Mouse (Mus musculus) small intestine, adult 2 months (tissue): ENCODE results near the gene Gm28036. TPM values are rescaled to one million over a fixed set of nuclear protein-coding genes. Genes with fewer than 3 reads are reported as not detected.
A peak's percentile ranks its signal among the peaks of the same experiment; 100 is the strongest.
"Not testable (repeated sequence)": the region's sequence is repeated elsewhere in the genome, so short reads cannot be mapped to it uniquely, and the experiment has no call there.

ENCODE experiments used
- H3K27ac ChIP-seq: fragments of 200-500 bp; 2 replicates; pipeline ENCODE4 v1.5.1; 2012; ENCODE audit warnings: low read depth, low read length, control low read depth, inconsistent platforms; ENCODE audit not compliant: insufficient read depth
- H3K27me3 ChIP-seq: fragments of 200-500 bp; 2 replicates; pipeline ENCODE4 v1.6.1; 2012; ENCODE audit warnings: mild to moderate bottlenecking, moderate library complexity, low read length, inconsistent platforms; ENCODE audit not compliant: control insufficient read depth, insufficient read depth
- H3K36me3 ChIP-seq: fragments of 200-500 bp; 2 replicates; pipeline ENCODE4 v1.6.1; 2012; ENCODE audit warnings: mild to moderate bottlenecking, low read length, control low read depth, inconsistent platforms; ENCODE audit not compliant: control insufficient read depth, insufficient read depth
- H3K4me1 ChIP-seq: fragments of 200-500 bp; 2 replicates; pipeline ENCODE4 v1.6.1; 2012; ENCODE audit warnings: low read length, inconsistent platforms, mixed read lengths; ENCODE audit not compliant: control insufficient read depth, insufficient read depth, insufficient read length
- H3K4me3 ChIP-seq: fragments of 200-500 bp; 2 replicates; pipeline ENCODE4 v1.5.1; 2012; ENCODE audit warnings: low read depth, mild to moderate bottlenecking, control low read depth, inconsistent platforms, low read length, moderate library complexity
- CTCF ChIP-seq: fragments of 200-500 bp; IDR thresholded peaks from 2 replicates; pipeline ENCODE4 v1.5.1; 2012; ENCODE audit warnings: low read depth, mild to moderate bottlenecking, control low read depth, inconsistent platforms, low read length, moderate library complexity, mixed read lengths; ENCODE audit not compliant: insufficient replicate concordance, insufficient read length; ENCODE audit errors: extremely low read depth
- POLR2A ChIP-seq: fragments of 200-500 bp; IDR thresholded peaks from 2 replicates; pipeline ENCODE4 v1.6.1; 2012; ENCODE audit warnings: low read depth, mild to moderate bottlenecking, control low read depth, inconsistent platforms, low read length, moderate library complexity
- WGBS: fragments of 180-500 bp; shearing (Covaris S2); methylation state at CpG from one replicate; pipeline ENCODE4 v1.1.7; 2018; 5-methylcytosine and 5-hydroxymethylcytosine counted together
- polyA plus RNA-seq: library from polyadenylated mRNA; depleted of rRNA; stranded (reverse); fragments of >200 nt; gene quantifications from 2 replicates; pipeline ENCODE4 v1.2.3, GENCODE M21; 2012

The Gm28036 gene
- polyA plus RNA-seq, 1 experiment: 0.42 TPM

DNA sequence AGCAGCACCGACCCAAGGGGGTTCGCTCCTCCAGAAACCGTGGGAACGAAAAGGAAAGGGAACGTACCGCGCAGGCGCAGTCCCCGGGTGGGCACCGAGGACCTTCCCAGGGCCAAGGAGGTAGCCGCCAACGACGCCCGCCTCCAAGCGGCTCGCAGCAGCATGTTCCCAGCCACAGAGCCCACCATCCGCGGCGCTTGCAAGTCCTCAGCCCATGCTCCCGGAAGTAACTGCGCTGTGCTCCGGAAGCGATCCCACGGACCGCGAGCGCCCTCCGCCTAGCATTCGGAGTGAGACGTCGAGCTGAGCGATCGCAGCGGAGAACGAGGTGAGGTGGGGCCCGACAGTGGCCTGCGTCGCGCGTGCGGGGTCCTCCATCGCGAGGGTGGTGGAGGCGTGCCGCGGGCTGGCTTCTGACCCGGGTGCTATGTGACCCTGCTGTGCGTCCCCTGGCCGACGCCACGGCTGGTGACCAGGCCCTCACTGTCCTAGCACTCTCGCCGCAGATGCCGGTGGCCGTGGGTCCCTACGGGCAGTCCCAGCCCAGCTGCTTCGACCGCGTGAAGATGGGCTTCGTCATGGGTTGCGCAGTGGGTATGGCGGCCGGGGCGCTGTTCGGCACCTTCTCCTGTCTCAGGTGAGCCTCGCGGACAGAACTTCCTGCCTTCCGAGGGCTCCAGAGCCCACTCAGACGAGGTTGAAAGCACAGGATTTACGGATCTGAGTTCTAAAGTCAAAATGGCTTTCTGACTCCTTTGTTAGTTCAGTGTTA is 17.2 kb upstream of the Gm28036 start, which contains the start of the genes Romo1 and Nfs1:
Romo1 (plus strand) TSS at position 87 of the 772 bp plus-strand sequence.
Nfs1 (minus strand) TSS at position 234 of the 772 bp plus-strand sequence.
- Histone ChIP-seq H3K27me3 (no peaks in the 10 kb centered on the region), H3K4me1 (no peaks in the 10 kb centered on the region), H3K36me3 (peaks cover 27% of the 10 kb centered on the region), H3K27ac (peak within 1 kb of the TSS; percentile 67), H3K4me3 (peak within 1 kb of the TSS; percentile 77)
- TF ChIP-seq POLR2A (no peak; the same call in 1 of the 2 replicates), CTCF (no peak)
- WGBS: under 1% methylated on average over 70 of the region's 70 CpGs

DNA sequence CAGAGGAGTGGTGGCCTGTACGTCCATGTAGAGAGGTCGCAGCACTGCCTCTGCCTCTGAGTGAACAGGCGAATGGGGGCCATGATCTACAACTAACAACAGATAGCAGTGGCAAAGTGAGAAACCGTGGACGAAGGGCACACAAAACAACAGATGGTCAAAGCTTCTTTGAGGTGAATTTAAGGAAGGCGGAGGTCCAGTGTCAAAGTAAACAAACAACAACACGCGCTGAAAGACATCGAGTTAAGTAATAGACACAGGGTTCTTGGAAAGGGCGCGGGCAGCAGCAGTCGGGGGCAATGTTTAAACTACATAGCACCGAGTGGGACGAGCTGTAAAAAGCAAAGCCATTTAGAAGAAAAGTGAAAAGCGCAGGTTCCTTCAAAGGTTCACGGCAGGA is 16.5 kb upstream of the Gm28036 start:
- Histone ChIP-seq H3K27ac (peak overlapping the region; percentile 35), H3K4me3 (peak overlapping the region; percentile 77), H3K4me1 (no peaks in the 10 kb centered on the region), H3K36me3 (peaks cover 21% of the 10 kb centered on the region), H3K27me3 (no peaks in the 10 kb centered on the region)
- TF ChIP-seq POLR2A (no peak), CTCF (no peak)
- 3% methylated on average over 16 of the region's 16 CpGs for WGBS

DNA sequence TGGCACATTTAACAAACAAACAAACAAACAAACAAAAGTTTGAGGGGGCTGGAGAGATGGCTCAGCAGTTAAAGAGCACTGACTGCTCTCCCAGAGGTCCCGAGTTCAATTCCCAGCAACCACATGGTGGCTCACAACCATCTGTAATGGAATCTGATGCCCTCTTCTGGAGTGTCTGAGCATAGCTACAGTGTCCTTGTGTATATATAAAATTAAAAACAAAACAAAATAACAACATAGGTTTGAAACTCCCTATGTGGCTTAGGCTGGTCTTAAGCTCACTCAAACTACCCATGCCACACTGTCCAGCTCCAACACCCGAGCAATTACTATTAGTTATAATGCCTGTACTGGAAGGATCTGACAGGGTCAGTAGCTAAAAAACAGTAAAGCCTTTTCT is 15.9 kb upstream of the Gm28036 start:
- H3K4me3 ChIP-seq: no peak overlapping the region

GRCm38 (mm10) chr2:156135695-156136094 is 8.8 kb upstream of the Gm28036 start:
- no peak overlapping the region for H3K4me3 ChIP-seq
- H3K27me3 ChIP-seq: no peaks in the 10 kb centered on the region
- no peaks in the 10 kb centered on the region for H3K4me1 ChIP-seq
- WGBS: 88% methylated on average over 6 of the region's 6 CpGs
- no peak overlapping the region for H3K27ac ChIP-seq
- TF ChIP-seq POLR2A (no peak), CTCF (peak; percentile 21; the same call in 1 of the 2 replicates)
- H3K36me3 ChIP-seq: peaks cover 20% of the 10 kb centered on the region

More for the DNA sequence above, 15.9 kb upstream of the Gm28036 start:
- 81% methylated on average over 2 of the region's 2 CpGs for WGBS
- H3K27me3 ChIP-seq: no peaks in the 10 kb centered on the region
- peaks cover 18% of the 10 kb centered on the region for H3K36me3 ChIP-seq
- H3K27ac ChIP-seq: no peak overlapping the region
- H3K4me1 ChIP-seq: no peaks in the 10 kb centered on the region
- TF ChIP-seq CTCF (no peak), POLR2A (no peak)

DNA sequence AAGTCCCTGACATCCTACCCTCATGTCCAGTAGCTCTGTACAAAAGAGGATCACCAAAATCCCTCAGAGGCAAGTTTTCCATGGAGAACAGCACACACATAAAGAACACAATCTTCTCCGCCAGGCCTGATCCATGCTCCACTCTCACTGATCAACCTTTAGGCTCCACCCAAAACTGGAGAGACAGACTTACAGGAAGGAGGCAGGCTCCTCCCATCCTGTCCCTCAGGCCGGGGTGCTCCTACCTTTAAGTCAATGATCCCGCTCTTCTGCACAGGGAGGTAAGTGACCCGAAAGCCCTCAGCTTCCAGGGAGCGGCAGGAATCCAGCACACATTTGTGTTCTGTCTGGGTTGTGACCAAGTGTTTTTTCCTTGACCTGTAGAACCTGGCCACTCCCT is 7.3 kb upstream of the Gm28036 start:
- 82% methylated on average over 5 of the region's 5 CpGs for WGBS

GRCm38 (mm10) chr2:156123731-156124130 is 3.2 kb downstream of the Gm28036 start:
- Histone ChIP-seq H3K4me3 (no peak overlapping the region), H3K4me1 (no peaks in the 10 kb centered on the region), H3K27me3 (no peaks in the 10 kb centered on the region), H3K27ac (no peak overlapping the region), H3K36me3 (peaks cover 28% of the 10 kb centered on the region)
- no peak for TF ChIP-seq POLR2A
- no peak for TF ChIP-seq CTCF
- WGBS: 91% methylated on average over 5 of the region's 5 CpGs

More for the DNA sequence above, 7.3 kb upstream of the Gm28036 start:
- Histone ChIP-seq H3K27ac (no peak overlapping the region), H3K36me3 (peaks cover 18% of the 10 kb centered on the region), H3K4me3 (no peak overlapping the region), H3K4me1 (no peaks in the 10 kb centered on the region), H3K27me3 (no peaks in the 10 kb centered on the region)
- TF ChIP-seq CTCF (no peak), POLR2A (no peak)

- TF ChIP-seq CTCF: no peak
- TF ChIP-seq POLR2A: no peak
- Histone ChIP-seq H3K4me1 (no peaks in the 10 kb centered on the region), H3K27me3 (no peaks in the 10 kb centered on the region), H3K4me3 (no peak overlapping the region), H3K36me3 (0 out of 2 replicates have a peak, but pooled peaks cover 10% of the 10 kb centered on the region), H3K27ac (no peak overlapping the region)
These were observed 7.3 kb downstream of the Gm28036 start for GRCm38 (mm10) chr2:156119566-156119965.

GRCm38 (mm10) chr2:156112080-156112423 is 14.8 kb downstream of the Gm28036 start:
- H3K27ac ChIP-seq: peak overlapping the region; percentile 32
- H3K36me3 ChIP-seq, H3K27me3 ChIP-seq, H3K4me1 ChIP-seq: not testable (repeated sequence)
- WGBS: 10% methylated on average over 5 of the region's 5 CpGs
- H3K4me3 ChIP-seq: peak overlapping the region; percentile 91
